Mouse (Mus musculus) heart, postnatal 0 days (tissue): ENCODE results near the gene Ltbp4. TPM values are rescaled to one million over a fixed set of nuclear protein-coding genes. Genes with fewer than 3 reads are reported as not detected.

Experiments used
- ATAC-seq: fragments of 200-750 bp; cut with Nextera tagmentation; 2 replicates; pipeline ENCODE4 v1.8.0; 2017; ENCODE audit warnings: low read depth, moderate number of reproducible peaks, moderate library complexity; ENCODE audit not compliant: insufficient read depth
- DNase-seq: peaks from one replicate; pipeline ENCODE4 v3.0.0-alpha.2; 2016; ENCODE audit warnings: low spot score
- H3K27ac ChIP-seq: fragments of 300-500 bp; sonication (generic); 2 replicates; pipeline ENCODE4 v1.5.1; 2014; ENCODE audit warnings: low read depth, mild to moderate bottlenecking
- H3K27me3 ChIP-seq: fragments of 300-500 bp; sonication (generic); 2 replicates; pipeline ENCODE4 v1.6.1; 2014; ENCODE audit warnings: low read length, mixed read lengths; ENCODE audit not compliant: control insufficient read depth, insufficient read depth
- H3K36me3 ChIP-seq: fragments of 300-500 bp; sonication (generic); replicated peaks from 2 replicates; pipeline ENCODE4 v1.6.1; 2014; ENCODE audit warnings: low read length, mixed read lengths; ENCODE audit not compliant: control insufficient read depth, insufficient read depth
- H3K4me1 ChIP-seq: fragments of 300-500 bp; sonication (generic); 2 replicates; pipeline ENCODE4 v1.6.1; 2014; ENCODE audit warnings: antibody characterized with exemption; ENCODE audit not compliant: control insufficient read depth, insufficient read depth
- H3K4me2 ChIP-seq: fragments of 300-500 bp; sonication (generic); 2 replicates; pipeline ENCODE4 v1.6.1; 2014; ENCODE audit warnings: low read depth, mild to moderate bottlenecking, low read length, moderate library complexity
- H3K4me3 ChIP-seq: fragments of 300-500 bp; sonication (generic); 2 replicates; pipeline ENCODE4 v1.5.1; 2014; ENCODE audit warnings: low read depth, low read length
- H3K9ac ChIP-seq: fragments of 300-500 bp; sonication (generic); replicated peaks from 2 replicates; pipeline ENCODE4 v1.6.1; 2014; ENCODE audit warnings: low read depth, low read length, mixed read lengths
- H3K9me3 ChIP-seq: fragments of 300-500 bp; sonication (generic); replicated peaks from 2 replicates; pipeline ENCODE4 v1.6.1; 2016; ENCODE audit warnings: low read length; ENCODE audit not compliant: control insufficient read depth
- CTCF ChIP-seq: IDR thresholded peaks from 2 replicates; pipeline ENCODE4 v1.5.1; 2016; ENCODE audit warnings: antibody characterized with exemption, control low read depth, low read depth
- EP300 ChIP-seq: IDR thresholded peaks from 2 replicates; pipeline ENCODE4 v1.6.1; 2016; ENCODE audit warnings: antibody characterized with exemption, low read depth
- WGBS: fragments of 180-500 bp; shearing (Covaris S2); extraction: QIAGEN DNeasy Blood & Tissue Kit; methylation state at CpG from one replicate; pipeline ENCODE4 v1.1.7; 2014; 5-methylcytosine and 5-hydroxymethylcytosine counted together
- polyA plus RNA-seq: library from polyadenylated mRNA; unstranded; fragments of >200 nt; fragmentation: Nextera tagmentation; extraction: Ambion mirVana; gene quantifications from 2 replicates; pipeline ENCODE4 v1.2.1, GENCODE M21; 2015
- total RNA-seq: library from RNA; depleted of rRNA; stranded (reverse); fragments of >200 nt; gene quantifications from 2 replicates; pipeline ENCODE4 v1.2.3, GENCODE M21; 2014; ENCODE audit warnings: low replicate concordance

Ltbp4 gene
- total and polyA plus RNA-seq, 2 experiments from 2014 or later = 61.7 to 150 TPM

DNA sequence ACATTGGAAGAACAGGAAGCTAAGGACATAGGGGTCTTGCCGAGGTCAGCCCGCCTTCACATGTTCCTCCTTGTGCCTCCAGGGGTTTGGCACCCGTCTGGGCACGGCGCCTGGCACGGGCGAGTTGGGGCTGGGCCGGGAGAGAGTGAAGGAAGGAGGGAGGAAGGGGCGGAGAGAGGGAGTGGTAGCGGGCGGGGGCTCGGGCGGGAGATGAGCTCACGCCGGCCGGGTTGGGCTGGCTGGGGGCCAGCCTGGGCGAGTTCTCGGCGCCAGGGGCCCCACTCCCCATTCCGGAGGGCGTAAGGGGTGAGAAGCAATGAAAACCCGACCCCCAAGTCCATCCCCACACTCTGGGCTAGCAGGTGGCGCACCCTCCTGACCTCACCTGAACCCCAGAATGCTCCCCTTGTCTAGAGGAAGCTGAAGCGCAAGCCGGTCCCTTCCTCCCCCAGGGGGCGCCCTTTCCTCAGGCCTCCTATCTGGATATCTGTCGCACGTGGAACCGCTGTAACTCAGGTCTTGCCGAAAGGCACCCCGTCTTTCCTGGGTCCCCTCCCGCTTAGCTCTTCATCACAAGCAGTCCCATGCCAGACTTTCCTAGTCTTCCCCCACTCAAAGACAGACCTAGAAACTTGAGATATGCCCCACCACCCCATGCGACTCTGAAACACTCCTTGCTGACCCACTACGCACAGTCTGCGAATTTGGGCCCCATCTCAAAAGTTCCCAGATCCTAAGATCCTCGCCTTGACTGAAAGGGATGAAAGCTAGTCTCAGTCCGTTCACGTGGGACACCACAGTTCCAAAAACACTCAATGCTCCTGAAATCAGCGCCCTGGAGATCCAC is 4.9 kb downstream of the Ltbp4 start:
- WGBS = 1% methylated on average over 30 of the region's 39 CpGs

GRCm38 (mm10) chr7:27331854-27332253 is 5.6 kb downstream of the Ltbp4 start:
- Histone ChIP-seq H3K4me3 (peak overlapping the region; percentile 67), H3K36me3 (0 out of 2 replicates have a peak, but pooled peaks cover 6% of the 10 kb centered on the region), H3K9ac (no peak overlapping the region; the same call in none of the 2 replicates), H3K27ac (peak overlapping the region; percentile 84), H3K9me3 (no peaks in the 10 kb centered on the region), H3K4me2 (peak overlapping the region; percentile 76), H3K4me1 (peaks cover 16% of the 10 kb centered on the region), H3K27me3 (peaks cover 92% of the 10 kb centered on the region)
- DNase-seq (no peak), ATAC-seq (no peak)
- 7% methylated on average over 8 of the region's 8 CpGs for WGBS
- TF ChIP-seq CTCF (no peak), EP300 (no peak)

More for the DNA sequence above, 4.9 kb downstream of the Ltbp4 start:
- peak; percentile 59 for TF ChIP-seq CTCF
- TF ChIP-seq EP300 = no peak; the same call in 1 of the 2 replicates
- peak; percentile 59 for DNase-seq
- Histone ChIP-seq H3K4me3 (peak overlapping the region; percentile 67), H3K9me3 (no peaks in the 10 kb centered on the region), H3K27ac (peak overlapping the region; percentile 84), H3K9ac (peak overlapping the region; percentile 78), H3K27me3 (peaks cover 92% of the 10 kb centered on the region), H3K4me2 (peak overlapping the region; percentile 76), H3K36me3 (0 out of 2 replicates have a peak, but pooled peaks cover 5% of the 10 kb centered on the region), H3K4me1 (peaks cover 16% of the 10 kb centered on the region)
- ATAC-seq = peak; percentile 4; the same call in 1 of the 2 replicates

- no peaks in the 10 kb centered on the region for H3K9me3 ChIP-seq
- TF ChIP-seq CTCF = no peak
- TF ChIP-seq EP300 = no peak
- no peak overlapping the region; the same call in 1 of the 2 replicates for H3K9ac ChIP-seq
- peak overlapping the region; percentile 67 for H3K4me3 ChIP-seq
- 0 out of 2 replicates have a peak, but pooled peaks cover 6% of the 10 kb centered on the region for H3K36me3 ChIP-seq
- ATAC-seq = no peak
- 3% methylated on average over 8 of the region's 8 CpGs for WGBS
- H3K4me1 ChIP-seq = peaks cover 16% of the 10 kb centered on the region
- H3K4me2 ChIP-seq = peak overlapping the region; percentile 76
- peak overlapping the region; percentile 84 for H3K27ac ChIP-seq
- H3K27me3 ChIP-seq = peaks cover 92% of the 10 kb centered on the region
- no peak for DNase-seq
Observed at GRCm38 (mm10) chr7:27331541-27331851, 6.0 kb downstream of the Ltbp4 start.

DNA sequence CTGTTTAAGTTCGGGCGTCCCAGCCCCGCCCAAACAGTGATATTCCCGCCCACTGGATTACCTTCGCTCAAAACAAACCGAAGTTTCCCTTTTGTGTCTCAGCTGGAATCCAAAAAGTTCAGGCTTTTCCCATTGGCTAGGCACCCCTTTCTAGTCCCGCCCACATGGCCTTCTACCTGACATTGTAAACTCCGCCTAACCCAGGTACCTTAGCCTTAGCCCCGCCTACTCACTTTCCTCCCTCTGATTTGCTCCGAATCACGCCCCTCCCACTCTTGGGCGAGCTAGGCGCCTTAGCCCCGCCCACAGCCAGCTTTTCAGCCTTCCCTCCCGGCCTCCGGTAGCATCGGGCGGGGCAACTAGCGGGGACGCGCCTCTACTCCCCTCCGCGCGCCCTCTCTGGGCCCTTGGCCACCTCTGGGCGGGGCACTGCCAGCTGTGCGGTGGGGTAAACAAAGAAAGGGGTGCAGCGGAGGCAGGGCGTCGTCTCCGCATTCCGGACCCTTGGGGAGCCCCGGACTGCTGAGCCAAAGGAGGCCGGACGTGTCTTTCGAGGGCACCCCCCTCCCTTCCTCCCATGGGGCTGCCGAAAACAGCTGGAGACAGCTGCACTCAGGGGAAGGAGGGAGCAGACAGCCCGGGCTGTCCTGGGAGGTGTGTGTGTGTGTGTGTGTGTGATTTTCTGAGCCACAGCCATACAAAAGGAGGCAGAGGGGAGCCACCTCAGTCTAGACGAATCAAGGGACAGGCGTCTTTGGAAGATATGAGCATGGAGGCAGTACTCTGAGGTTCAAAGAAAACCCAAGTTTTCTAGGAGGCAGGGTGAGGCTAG is 6.6 kb downstream of the Ltbp4 start:
- Histone ChIP-seq H3K9ac (0 out of 2 replicates have a peak overlapping the region, but pooled peaks have one; percentile 17), H3K36me3 (0 out of 2 replicates have a peak, but pooled peaks cover 6% of the 10 kb centered on the region), H3K4me2 (peak overlapping the region; percentile 76), H3K27me3 (peaks cover 92% of the 10 kb centered on the region), H3K9me3 (no peaks in the 10 kb centered on the region), H3K27ac (peak overlapping the region; percentile 84), H3K4me1 (peaks cover 16% of the 10 kb centered on the region), H3K4me3 (peak overlapping the region; percentile 67)
- ATAC-seq (peak; percentile 49), DNase-seq (peak; percentile 89)
- TF ChIP-seq CTCF = no peak
- TF ChIP-seq EP300 = peak; percentile 84
- WGBS = 1% methylated on average over 39 of the region's 39 CpGs

- Histone ChIP-seq H3K27me3 (peaks cover 88% of the 10 kb centered on the region), H3K36me3 (0 out of 2 replicates have a peak, but pooled peaks cover 6% of the 10 kb centered on the region), H3K4me2 (peak overlapping the region; percentile 76), H3K4me1 (peaks cover 16% of the 10 kb centered on the region), H3K9ac (no peak overlapping the region), H3K4me3 (peak overlapping the region; percentile 67), H3K27ac (no peak overlapping the region), H3K9me3 (no peaks in the 10 kb centered on the region)
- ATAC-seq (no peak), DNase-seq (no peak)
- 27% methylated on average over 17 of the region's 17 CpGs for WGBS
- TF ChIP-seq CTCF = no peak
- no peak for TF ChIP-seq EP300
Observed at GRCm38 (mm10) chr7:27329981-27330380, 7.5 kb downstream of the Ltbp4 start.
